Mouse (Mus musculus) forebrain, embryonic 12.5 days (tissue): ENCODE measurements around the gene Cbx1. TPM values are rescaled to one million over a fixed set of nuclear protein-coding genes. Genes with fewer than 3 reads are reported as not detected.
A peak's percentile ranks its signal among the peaks of the same experiment; 100 is the strongest.
"Not testable (repeated sequence)": the region's sequence is repeated elsewhere in the genome, so short reads cannot be mapped to it uniquely, and the experiment has no call there.

Source experiments
- ATAC-seq: fragments of 200-750 bp; cut with Nextera tagmentation; 2 replicates; pipeline ENCODE4 v1.8.0; 2017; ENCODE audit warnings: moderate TSS enrichment; ENCODE audit not compliant: low FRiP score
- H3K27ac ChIP-seq: fragments of 300-500 bp; sonication (generic); 2 replicates; pipeline ENCODE4 v1.5.1; 2016; ENCODE audit warnings: mild to moderate bottlenecking
- H3K27me3 ChIP-seq: fragments of 300-500 bp; sonication (generic); 2 replicates; pipeline ENCODE4 v1.6.1; 2016; ENCODE audit warnings: mild to moderate bottlenecking
- H3K36me3 ChIP-seq: fragments of 300-500 bp; sonication (generic); replicated peaks from 2 replicates; pipeline ENCODE4 v1.6.1; 2016; ENCODE audit warnings: mild to moderate bottlenecking
- H3K4me1 ChIP-seq: fragments of 300-500 bp; sonication (generic); 2 replicates; pipeline ENCODE4 v1.6.1; 2016
- H3K4me2 ChIP-seq: fragments of 300-500 bp; sonication (generic); 2 replicates; pipeline ENCODE4 v1.6.1; 2016; ENCODE audit warnings: mild to moderate bottlenecking, moderate library complexity
- H3K4me3 ChIP-seq: fragments of 300-500 bp; sonication (generic); replicated peaks from 2 replicates; pipeline ENCODE4 v1.5.1; 2016; ENCODE audit warnings: mild to moderate bottlenecking
- H3K9ac ChIP-seq: fragments of 300-500 bp; sonication (generic); 2 replicates; pipeline ENCODE4 v1.6.1; 2016; ENCODE audit warnings: mild to moderate bottlenecking
- H3K9me3 ChIP-seq: fragments of 300-500 bp; sonication (generic); 2 replicates; pipeline ENCODE4 v1.6.1; 2016
- WGBS: fragments of 180-500 bp; shearing (Covaris S2); methylation state at CpG from one replicate; pipeline ENCODE4 v1.1.7; 2016; 5-methylcytosine and 5-hydroxymethylcytosine counted together
- polyA plus RNA-seq: library from polyadenylated mRNA; unstranded; fragments of >200 nt; fragmentation: Nextera tagmentation; extraction: Ambion mirVana; gene quantifications from 2 replicates; pipeline ENCODE4 v1.2.1, GENCODE M21; 2016

Cbx1 gene
- polyA plus RNA-seq, 1 experiment from 2014 or later = 168 TPM

- WGBS = 2% methylated on average over 59 of the region's 59 CpGs
- Histone ChIP-seq H3K36me3 (peaks cover 11% of the 10 kb centered on the region), H3K4me3 (peak within 1 kb of the TSS; percentile 74), H3K27me3 (no peaks in the 10 kb centered on the region), H3K9ac (peak within 1 kb of the TSS; percentile 67), H3K4me2 (peak within 1 kb of the TSS; percentile 80), H3K27ac (peak within 1 kb of the TSS; percentile 70), H3K4me1 (peaks cover 15% of the 10 kb centered on the region), H3K9me3 (no peaks in the 10 kb centered on the region)
- peak; percentile 99 for ATAC-seq
These were observed 11.7 kb upstream of the Cbx1 start, which contains the start of gene Snx11 for GRCm38 (mm10) chr11:96776968-96777962. Gene Snx11 (minus strand): TSS chr11:96777559.

DNA sequence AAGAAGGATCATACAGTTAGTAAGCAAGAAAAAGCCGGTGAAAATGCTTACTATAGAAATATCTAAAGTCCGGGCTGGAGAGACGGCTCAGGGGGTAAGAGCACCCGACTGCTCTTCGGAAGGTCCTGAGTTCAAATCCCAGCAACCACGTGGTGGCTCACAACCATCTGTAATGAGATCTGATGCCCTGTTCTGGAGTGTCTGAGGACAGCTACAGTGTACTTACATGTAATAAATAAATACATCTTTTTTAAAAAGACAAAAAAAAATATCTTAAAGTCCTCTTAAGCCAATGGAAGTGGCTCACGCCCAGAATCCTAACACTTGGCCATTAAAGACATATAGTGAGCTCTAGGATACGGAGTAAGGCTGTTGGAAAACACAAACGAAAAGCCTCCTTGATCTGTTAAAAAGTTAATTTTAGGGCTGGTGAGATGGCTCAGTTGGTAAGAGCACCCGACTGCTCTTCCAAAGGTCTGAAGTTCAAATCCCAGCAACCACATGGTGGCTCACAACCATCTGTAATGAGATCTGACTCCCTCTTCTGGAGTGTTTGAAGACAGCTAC lies 10.8 kb upstream of the Cbx1 start:
- Histone ChIP-seq H3K4me3 (peak overlapping the region; percentile 74), H3K27ac (peak overlapping the region; percentile 70), H3K4me2 (peak overlapping the region; percentile 80), H3K4me1 (peaks cover 15% of the 10 kb centered on the region), H3K9ac (peak overlapping the region; percentile 67; the same call in 1 of the 2 replicates)
- H3K9me3 ChIP-seq, ATAC-seq, H3K27me3 ChIP-seq, H3K36me3 ChIP-seq: not testable (repeated sequence)
- WGBS = 69% methylated on average over 10 of the region's 10 CpGs

GRCm38 (mm10) chr11:96780306-96780705 lies 8.6 kb upstream of the Cbx1 start:
- Histone ChIP-seq H3K9me3 (no peaks in the 10 kb centered on the region), H3K9ac (no peak overlapping the region), H3K36me3 (no peaks in the 10 kb centered on the region), H3K4me3 (no peak overlapping the region), H3K27me3 (0 out of 2 replicates have a peak, but pooled peaks cover 3% of the 10 kb centered on the region), H3K27ac (no peak overlapping the region), H3K4me1 (peaks cover 15% of the 10 kb centered on the region), H3K4me2 (no peak overlapping the region)
- 76% methylated on average over 5 of the region's 5 CpGs for WGBS
- ATAC-seq = no peak

DNA sequence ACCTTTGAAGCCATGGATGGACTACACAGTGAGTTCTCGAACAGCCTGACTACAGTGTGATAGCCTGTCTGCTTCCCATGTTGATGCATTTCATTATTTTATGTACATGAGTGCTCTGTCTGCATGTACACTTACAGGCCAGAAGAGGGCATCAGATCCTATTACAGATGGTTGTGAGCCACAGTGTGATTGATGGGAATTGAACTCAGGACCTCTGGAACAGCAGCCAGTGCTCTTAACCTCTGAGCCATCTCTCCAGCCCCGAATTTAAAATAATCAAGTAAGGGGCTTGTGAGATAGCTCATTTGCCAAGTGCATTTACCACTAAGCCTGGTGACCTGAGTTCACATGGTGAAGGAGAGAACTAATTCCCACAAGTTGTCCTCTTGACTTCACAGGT lies 7.5 kb upstream of the Cbx1 start:
- no peak for ATAC-seq

DNA sequence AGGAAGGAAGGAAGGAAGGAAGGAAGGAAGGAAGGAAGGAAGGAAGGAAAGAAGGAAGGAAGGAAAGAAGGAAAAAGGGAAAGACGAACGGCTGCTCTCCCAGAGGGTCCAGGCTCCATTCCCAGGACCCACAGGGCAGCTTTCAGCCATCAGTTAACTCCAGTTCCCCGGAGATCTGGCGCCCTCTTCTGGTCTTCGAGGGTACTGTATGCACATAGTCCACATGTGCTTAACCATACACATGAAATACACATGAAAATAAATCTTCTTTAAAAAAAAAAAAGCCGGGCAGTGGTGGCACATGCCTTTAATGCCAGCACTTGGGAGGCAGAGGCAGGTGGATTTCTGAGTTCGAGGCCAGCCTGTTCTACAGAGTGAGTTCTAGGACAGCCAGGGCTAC lies 4.1 kb upstream of the Cbx1 start:
- 11% methylated on average over 7 of the region's 7 CpGs for WGBS

More for the DNA sequence above, 7.5 kb upstream of the Cbx1 start:
- H3K36me3 ChIP-seq = no peaks in the 10 kb centered on the region
- 0 out of 2 replicates have a peak, but pooled peaks cover 3% of the 10 kb centered on the region for H3K27me3 ChIP-seq
- H3K9ac ChIP-seq = no peak overlapping the region
- H3K4me3 ChIP-seq = no peak overlapping the region
- no peak overlapping the region for H3K27ac ChIP-seq
- no peak overlapping the region for H3K4me2 ChIP-seq
- 76% methylated on average over 2 of the region's 2 CpGs for WGBS
- H3K4me1 ChIP-seq = peaks cover 6% of the 10 kb centered on the region
- H3K9me3 ChIP-seq = no peaks in the 10 kb centered on the region

DNA sequence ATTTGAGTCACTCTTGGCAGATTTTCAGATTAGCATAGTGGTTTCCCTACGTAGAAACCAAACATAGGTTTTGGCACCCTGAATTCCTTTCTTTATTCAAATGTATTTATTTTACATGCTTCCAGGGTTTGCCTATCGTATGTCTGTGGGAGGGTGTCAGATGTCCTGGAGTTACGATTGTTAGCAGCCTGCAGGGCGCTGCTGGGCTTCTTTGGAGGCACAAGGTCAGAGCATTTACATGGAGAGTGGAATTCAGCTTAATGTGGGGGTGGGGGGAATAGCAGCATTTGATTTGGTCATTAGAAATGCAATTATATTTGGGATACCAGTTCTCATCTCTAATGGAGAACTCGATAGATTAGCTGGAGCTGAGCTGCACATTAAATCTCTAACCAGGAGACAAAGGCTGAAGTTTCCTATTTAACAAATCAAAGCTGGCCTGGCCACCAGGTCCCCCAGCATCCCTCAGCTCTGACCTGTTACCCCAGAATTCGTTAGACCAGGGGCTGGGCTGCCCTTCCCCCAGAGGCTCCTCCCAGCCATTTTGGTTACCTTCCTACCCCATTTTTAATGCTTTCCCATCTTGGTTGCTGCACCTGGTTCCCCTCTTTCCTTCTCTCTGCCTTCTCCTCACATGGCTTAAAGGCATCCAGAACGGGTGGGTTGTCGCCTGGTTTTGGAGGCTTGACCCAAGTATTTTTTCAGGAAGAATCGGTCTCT lies 2.0 kb upstream of the Cbx1 start:
- ATAC-seq = no peak
- WGBS = 27% methylated on average over 9 of the region's 9 CpGs

More for the DNA sequence above, 4.1 kb upstream of the Cbx1 start:
- ATAC-seq, H3K9ac ChIP-seq, H3K27ac ChIP-seq, H3K4me2 ChIP-seq, H3K36me3 ChIP-seq, H3K9me3 ChIP-seq, H3K4me3 ChIP-seq, H3K27me3 ChIP-seq, H3K4me1 ChIP-seq: not testable (repeated sequence)

GRCm38 (mm10) chr11:96789990-96790389 lies 1.1 kb downstream of the Cbx1 start:
- 8% methylated on average over 5 of the region's 5 CpGs for WGBS
- Histone ChIP-seq H3K4me2 (peak overlapping the region; percentile 94), H3K27ac (peak overlapping the region; percentile 99; the same call in 1 of the 2 replicates), H3K4me3 (peak overlapping the region; percentile 97), H3K4me1 (peaks cover 34% of the 10 kb centered on the region), H3K9me3 (no peaks in the 10 kb centered on the region), H3K36me3 (peaks cover 7% of the 10 kb centered on the region), H3K9ac (peak overlapping the region; percentile 97), H3K27me3 (no peaks in the 10 kb centered on the region)
- ATAC-seq = no peak

More for the DNA sequence above, 2.0 kb upstream of the Cbx1 start:
- peaks cover 19% of the 10 kb centered on the region for H3K4me1 ChIP-seq
- H3K4me3 ChIP-seq = no peak overlapping the region
- H3K27ac ChIP-seq = no peak overlapping the region
- H3K9ac ChIP-seq = no peak overlapping the region
- H3K27me3 ChIP-seq = 0 out of 2 replicates have a peak, but pooled peaks cover 3% of the 10 kb centered on the region
- no peak overlapping the region for H3K4me2 ChIP-seq
- H3K36me3 ChIP-seq = no peaks in the 10 kb centered on the region
- H3K9me3 ChIP-seq = no peaks in the 10 kb centered on the region

DNA sequence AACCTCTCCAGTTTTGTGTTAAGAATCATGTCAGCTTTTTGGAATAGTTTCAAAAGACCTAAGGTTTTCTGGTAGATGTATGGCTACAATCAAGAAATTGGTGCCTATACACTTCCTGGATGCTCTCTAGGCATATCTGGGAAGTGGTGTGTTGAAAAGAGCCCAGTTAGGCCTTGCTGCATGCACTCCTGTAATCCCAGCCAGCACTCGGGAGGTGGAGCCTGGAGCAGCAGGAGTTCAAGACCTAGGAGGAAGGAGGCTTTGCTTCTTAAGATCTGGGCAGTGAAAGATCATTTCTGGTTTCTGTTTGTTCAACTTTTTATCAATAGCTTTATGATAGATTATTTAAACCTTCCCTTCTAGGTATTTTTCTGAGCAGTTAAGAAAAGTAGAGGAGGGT lies 1.8 kb downstream of the Cbx1 start:
- peak overlapping the region; percentile 97 for H3K9ac ChIP-seq
- WGBS = 13% methylated on average over 1 of the region's 1 CpGs
- peaks cover 13% of the 10 kb centered on the region for H3K36me3 ChIP-seq
- H3K4me2 ChIP-seq = peak overlapping the region; percentile 94
- no peak overlapping the region for H3K27ac ChIP-seq
- H3K27me3 ChIP-seq = no peaks in the 10 kb centered on the region
- peaks cover 34% of the 10 kb centered on the region for H3K4me1 ChIP-seq
- no peaks in the 10 kb centered on the region for H3K9me3 ChIP-seq
- peak overlapping the region; percentile 97 for H3K4me3 ChIP-seq
- ATAC-seq = no peak

- Histone ChIP-seq H3K4me3 (no peak overlapping the region), H3K4me1 (peaks cover 26% of the 10 kb centered on the region), H3K9me3 (no peaks in the 10 kb centered on the region), H3K4me2 (no peak overlapping the region), H3K27ac (no peak overlapping the region), H3K27me3 (no peaks in the 10 kb centered on the region), H3K9ac (no peak overlapping the region), H3K36me3 (peaks cover 39% of the 10 kb centered on the region)
- no peak for ATAC-seq
- 96% methylated on average over 13 of the region's 13 CpGs for WGBS
These were observed 6.6 kb downstream of the Cbx1 start for GRCm38 (mm10) chr11:96795491-96795890.

DNA sequence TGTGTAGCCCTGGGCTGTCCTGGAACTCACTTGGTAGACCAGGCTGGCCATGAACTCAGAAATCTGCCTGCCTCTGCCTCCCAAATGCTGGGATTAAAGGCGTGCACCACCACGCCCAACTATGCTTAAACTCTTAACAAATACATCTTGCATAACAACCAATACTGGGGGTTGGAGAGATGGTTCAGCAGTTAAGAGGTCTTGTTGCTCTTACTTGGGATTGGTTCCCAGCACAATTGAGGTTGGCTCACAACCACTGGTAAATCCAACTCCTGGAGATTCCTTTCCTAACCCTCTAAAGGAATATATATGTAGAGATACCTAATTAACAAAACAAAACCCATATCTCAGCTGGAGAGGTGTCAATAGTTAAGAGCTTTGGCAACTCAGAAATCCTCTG lies 7.2 kb downstream of the Cbx1 start:
- ATAC-seq = no peak
- Histone ChIP-seq H3K4me2 (no peak overlapping the region), H3K9me3 (no peaks in the 10 kb centered on the region), H3K9ac (no peak overlapping the region), H3K27me3 (no peaks in the 10 kb centered on the region), H3K4me1 (peaks cover 21% of the 10 kb centered on the region), H3K4me3 (no peak overlapping the region), H3K27ac (no peak overlapping the region), H3K36me3 (peaks cover 45% of the 10 kb centered on the region)
- WGBS = 94% methylated on average over 2 of the region's 2 CpGs

DNA sequence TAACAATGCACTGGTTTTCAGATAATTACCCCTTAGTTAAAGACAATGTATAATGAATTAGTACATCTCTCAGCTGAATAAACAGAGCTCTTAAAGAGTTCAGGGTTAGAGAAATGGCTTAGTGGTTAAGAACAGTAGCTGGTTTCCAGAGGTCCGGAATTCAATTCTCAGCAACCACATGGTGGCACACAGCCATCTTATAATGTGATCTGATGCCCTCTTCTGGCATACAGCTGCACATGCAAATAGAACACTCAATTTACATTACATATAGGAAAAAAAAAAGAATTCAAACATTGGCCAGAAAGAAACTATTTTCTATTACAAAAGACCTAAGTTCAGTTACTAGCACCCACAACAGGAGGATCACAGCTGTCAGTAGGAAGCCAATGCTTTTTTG lies 7.7 kb downstream of the Cbx1 start:
- peaks cover 17% of the 10 kb centered on the region for H3K4me1 ChIP-seq
- no peak overlapping the region for H3K27ac ChIP-seq
- H3K36me3 ChIP-seq = peaks cover 50% of the 10 kb centered on the region
- H3K9ac ChIP-seq = no peak overlapping the region
- H3K4me2 ChIP-seq = no peak overlapping the region
- 77% methylated on average over 1 of the region's 1 CpGs for WGBS
- no peaks in the 10 kb centered on the region for H3K9me3 ChIP-seq
- H3K4me3 ChIP-seq = no peak overlapping the region
- no peak for ATAC-seq
- no peaks in the 10 kb centered on the region for H3K27me3 ChIP-seq

DNA sequence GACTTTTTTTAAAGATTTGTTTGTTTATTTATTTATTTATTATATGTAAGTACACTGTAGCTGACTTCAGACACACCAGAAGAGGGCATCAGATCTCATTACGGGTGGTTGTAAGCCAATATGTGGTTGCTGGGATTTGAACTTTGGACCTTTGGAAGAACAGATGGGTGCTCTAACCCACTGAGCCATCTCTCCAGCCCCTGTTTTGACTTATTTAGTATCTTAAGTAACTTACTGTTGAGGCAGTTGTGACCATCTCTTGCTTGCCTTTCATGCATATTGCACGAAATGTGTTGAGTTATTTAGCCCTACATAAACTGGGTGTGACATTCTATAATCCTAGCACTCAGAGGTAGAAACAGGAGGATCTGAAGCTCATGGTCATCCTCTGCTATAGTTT lies 10.6 kb downstream of the Cbx1 start:
- WGBS = 94% methylated on average over 2 of the region's 2 CpGs
- Histone ChIP-seq H3K4me2 (no peak overlapping the region), H3K4me3 (no peak overlapping the region), H3K36me3 (peaks cover 71% of the 10 kb centered on the region), H3K27ac (no peak overlapping the region), H3K4me1 (no peaks in the 10 kb centered on the region), H3K27me3 (no peaks in the 10 kb centered on the region), H3K9me3 (no peaks in the 10 kb centered on the region), H3K9ac (no peak overlapping the region)
- no peak for ATAC-seq
